Mouse (Mus musculus): ENCODE measurements around the gene Padi1.

Padi1 gene

GRCm38 (mm10) chr4:140784292-140784945 is 61.2 kb downstream of the Padi1 start:
- no peak overlapping the region for H3K4me3 ChIP-seq (replicated peaks; ENCODE audit: low read length)
- H3K9me3 ChIP-seq (ENCODE audit: low read length): peaks cover 6% of the 10 kb centered on the region
- no peaks in the 10 kb centered on the region for H3K27me3 ChIP-seq (ENCODE audit: insufficient read depth, low read length)
- H3K4me1 ChIP-seq (replicated peaks; ENCODE audit: low read depth, low read length): peaks cover 12% of the 10 kb centered on the region; the same call in 1 of the 2 replicates
- no peaks in the 10 kb centered on the region for H3K36me3 ChIP-seq (ENCODE audit: insufficient read depth, low read length)
- TF ChIP-seq POU5F1 (IDR thresholded peaks at IDR 0.05; ENCODE audit: borderline replicate concordance, low read length) (no peak), CTCF (conservative IDR thresholded peaks at IDR 0.05; ENCODE audit: low read length) (peak; percentile 15; the same call in 1 of the 2 replicates)

GRCm38 (mm10) chr4:140782821-140783220 is 62.8 kb downstream of the Padi1 start:
- Histone ChIP-seq H3K4me1 (replicated peaks; ENCODE audit: low read depth, low read length) (peaks cover 10% of the 10 kb centered on the region; the same call in 1 of the 2 replicates), H3K4me3 (replicated peaks; ENCODE audit: low read length) (no peak overlapping the region), H3K36me3 (ENCODE audit: insufficient read depth, low read length) (no peaks in the 10 kb centered on the region), H3K27me3 (ENCODE audit: insufficient read depth, low read length) (no peaks in the 10 kb centered on the region), H3K9me3 (ENCODE audit: low read length) (peaks cover 6% of the 10 kb centered on the region)
- TF ChIP-seq CTCF (conservative IDR thresholded peaks at IDR 0.05; ENCODE audit: low read length) (no peak), NANOG (IDR thresholded peaks at IDR 0.05; ENCODE audit: borderline replicate concordance, low read length) (no peak), POU5F1 (IDR thresholded peaks at IDR 0.05; ENCODE audit: borderline replicate concordance, low read length) (no peak)

GRCm38 (mm10) chr4:140780507-140780906 is 65.1 kb downstream of the Padi1 start:
- H3K4me3 ChIP-seq (replicated peaks; ENCODE audit: low read length): no peak overlapping the region
- H3K9me3 ChIP-seq (ENCODE audit: low read length): no peaks in the 10 kb centered on the region
- H3K27me3 ChIP-seq (ENCODE audit: insufficient read depth, low read length): no peaks in the 10 kb centered on the region
- no peaks in the 10 kb centered on the region for H3K36me3 ChIP-seq (ENCODE audit: insufficient read depth, low read length)
- H3K4me1 ChIP-seq (replicated peaks; ENCODE audit: low read depth, low read length): peaks cover 25% of the 10 kb centered on the region
- TF ChIP-seq CTCF (conservative IDR thresholded peaks at IDR 0.05; ENCODE audit: low read length) (no peak), POU5F1 (IDR thresholded peaks at IDR 0.05; ENCODE audit: borderline replicate concordance, low read length) (no peak), NANOG (IDR thresholded peaks at IDR 0.05; ENCODE audit: borderline replicate concordance, low read length) (no peak)

GRCm38 (mm10) chr4:140779803-140780397 is 65.7 kb downstream of the Padi1 start:
- H3K4me1 ChIP-seq (replicated peaks; ENCODE audit: low read depth, low read length): peaks cover 25% of the 10 kb centered on the region
- no peak for TF ChIP-seq POU5F1 (IDR thresholded peaks at IDR 0.05; ENCODE audit: borderline replicate concordance, low read length)
- TF ChIP-seq CTCF (conservative IDR thresholded peaks at IDR 0.05; ENCODE audit: low read length): no peak
- TF ChIP-seq NANOG (IDR thresholded peaks at IDR 0.05; ENCODE audit: borderline replicate concordance, low read length): no peak
- H3K4me3 ChIP-seq (replicated peaks; ENCODE audit: low read length): no peak overlapping the region
- no peaks in the 10 kb centered on the region for H3K36me3 ChIP-seq (ENCODE audit: insufficient read depth, low read length)
- H3K27me3 ChIP-seq (ENCODE audit: insufficient read depth, low read length): no peaks in the 10 kb centered on the region
- no peaks in the 10 kb centered on the region for H3K9me3 ChIP-seq (ENCODE audit: low read length)

- no peaks in the 10 kb centered on the region for H3K9me3 ChIP-seq (ENCODE audit: low read length)
- no peak overlapping the region for H3K4me3 ChIP-seq (replicated peaks; ENCODE audit: low read length)
- H3K36me3 ChIP-seq (ENCODE audit: insufficient read depth, low read length): no peaks in the 10 kb centered on the region
- TF ChIP-seq NANOG (IDR thresholded peaks at IDR 0.05; ENCODE audit: borderline replicate concordance, low read length) (no peak), POU5F1 (IDR thresholded peaks at IDR 0.05; ENCODE audit: borderline replicate concordance, low read length) (no peak), CTCF (conservative IDR thresholded peaks at IDR 0.05; ENCODE audit: low read length) (no peak)
- peaks cover 55% of the 10 kb centered on the region for H3K4me1 ChIP-seq (replicated peaks; ENCODE audit: low read depth, low read length)
- no peaks in the 10 kb centered on the region for H3K27me3 ChIP-seq (ENCODE audit: insufficient read depth, low read length)
These were observed 69.0 kb downstream of the Padi1 start for GRCm38 (mm10) chr4:140776623-140777022.

GRCm38 (mm10) chr4:140775876-140776275 is 69.7 kb downstream of the Padi1 start:
- TF ChIP-seq POU5F1 (IDR thresholded peaks at IDR 0.05; ENCODE audit: borderline replicate concordance, low read length): no peak
- no peak for TF ChIP-seq CTCF (conservative IDR thresholded peaks at IDR 0.05; ENCODE audit: low read length)
- no peak for TF ChIP-seq NANOG (IDR thresholded peaks at IDR 0.05; ENCODE audit: borderline replicate concordance, low read length)
- Histone ChIP-seq H3K4me1 (replicated peaks; ENCODE audit: low read depth, low read length) (peaks cover 60% of the 10 kb centered on the region), H3K36me3 (ENCODE audit: insufficient read depth, low read length) (no peaks in the 10 kb centered on the region), H3K27me3 (ENCODE audit: insufficient read depth, low read length) (no peaks in the 10 kb centered on the region), H3K9me3 (ENCODE audit: low read length) (no peaks in the 10 kb centered on the region), H3K4me3 (replicated peaks; ENCODE audit: low read length) (no peak overlapping the region)

- Histone ChIP-seq H3K4me1 (replicated peaks; ENCODE audit: low read depth, low read length) (peaks cover 67% of the 10 kb centered on the region), H3K36me3 (ENCODE audit: insufficient read depth, low read length) (no peaks in the 10 kb centered on the region), H3K4me3 (replicated peaks; ENCODE audit: low read length) (no peak overlapping the region), H3K27me3 (ENCODE audit: insufficient read depth, low read length) (no peaks in the 10 kb centered on the region), H3K9me3 (ENCODE audit: low read length) (no peaks in the 10 kb centered on the region)
- TF ChIP-seq POU5F1 (IDR thresholded peaks at IDR 0.05; ENCODE audit: borderline replicate concordance, low read length) (no peak), NANOG (IDR thresholded peaks at IDR 0.05; ENCODE audit: borderline replicate concordance, low read length) (no peak), CTCF (conservative IDR thresholded peaks at IDR 0.05; ENCODE audit: low read length) (no peak)
These were observed 70.7 kb downstream of the Padi1 start for GRCm38 (mm10) chr4:140774893-140775292.

GRCm38 (mm10) chr4:140774025-140774800 is 71.4 kb downstream of the Padi1 start, which contains the start of gene Padi4:
Gene Padi4 (minus strand): TSS chr4:140774236.
- Histone ChIP-seq H3K4me1 (replicated peaks; ENCODE audit: low read depth, low read length) (peaks cover 71% of the 10 kb centered on the region), H3K4me3 (replicated peaks; ENCODE audit: low read length) (peak within 1 kb of the TSS; percentile 73), H3K27me3 (ENCODE audit: insufficient read depth, low read length) (no peaks in the 10 kb centered on the region), H3K9me3 (ENCODE audit: low read length) (no peaks in the 10 kb centered on the region), H3K36me3 (ENCODE audit: insufficient read depth, low read length) (no peaks in the 10 kb centered on the region)
- TF ChIP-seq CTCF (conservative IDR thresholded peaks at IDR 0.05; ENCODE audit: low read length) (no peak), NANOG (IDR thresholded peaks at IDR 0.05; ENCODE audit: borderline replicate concordance, low read length) (no peak), POU5F1 (IDR thresholded peaks at IDR 0.05; ENCODE audit: borderline replicate concordance, low read length) (no peak)
